Comparison of ENCODE assay signal across 9 mouse cellular contexts in the genomic region with DNA sequence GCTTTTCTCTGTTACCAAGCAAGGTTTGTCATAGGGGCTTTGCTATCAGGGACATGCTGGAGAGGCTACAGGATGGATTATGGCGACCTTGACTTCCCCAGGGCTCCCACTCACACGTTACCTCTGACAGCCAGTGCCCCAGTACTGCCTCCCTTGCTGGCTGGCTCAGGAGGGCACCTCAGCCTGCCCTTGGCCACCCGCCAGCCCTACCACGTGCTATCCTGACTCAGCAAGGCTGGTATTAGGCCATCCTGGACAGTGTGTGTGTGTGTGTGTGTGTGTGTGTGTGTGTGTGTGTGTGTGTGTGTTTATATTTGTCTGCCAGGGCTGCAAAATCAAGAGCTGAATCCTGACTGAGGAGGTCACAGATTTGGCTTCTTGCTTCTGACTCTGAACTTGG. TPM values are rescaled to one million over a fixed set of nuclear protein-coding genes. Genes with fewer than 3 reads are reported as not detected.
DNase-seq lines count a peak whose midpoint lies in the region; ATAC-seq and TF ChIP-seq lines count a peak whose summit lies in the region.
"Had no signal": no experiment of that assay in that cellular context is flagged by ENCODE, and none has a peak within 500 bp of the region (broad histone marks: within the 10 kb centered on the region; RNA-seq: fewer than 3 reads in every experiment).

No protein-coding gene starts in this region.

- intact Hi-C loops in heart, postnatal 36 days (cut with DNase I), result no loop called here

- TF ChIP-seq CTCF in cerebellum, adult 2 months (IDR thresholded peaks at IDR 0.05; ENCODE audit: borderline replicate concordance, insufficient read depth, low read depth, low read length), result no peak

- no peaks in the 10 kb centered on the region for H3K27me3 ChIP-seq in cerebellum, adult 2 months (ENCODE audit: control insufficient read depth, insufficient read depth, low read length)
- no peaks in the 10 kb centered on the region for H3K27me3 ChIP-seq in lung, embryonic 16.5 days (ENCODE audit: control insufficient read depth, insufficient read depth, low read depth, low read length)

- no peak overlapping the region for H3K4me3 ChIP-seq in cerebellum, adult 2 months (replicated peaks; ENCODE audit: insufficient read depth, low read depth, low read length)
- H3K4me3 ChIP-seq in lung, embryonic 16.5 days (ENCODE audit: low read length), result no peak overlapping the region
- H3K4me3 ChIP-seq: layer of hippocampus, adult 2 months had no signal

- DNase-seq in cerebellum, adult 2 months, result peak; percentile 50 to 54
- no peak for DNase-seq in cerebellum, adult 11-12 months
- DNase-seq in adrenal gland, postnatal 10 days, result peak; percentile 98
- DNase-seq in heart, postnatal 36 days, result peak; percentile 70 to 75
- DNase-seq in urinary bladder, adult 2 months (ENCODE audit: low spot score), result peak; percentile 84
- no peak for DNase-seq in left cerebral cortex, adult 18-20 months (ENCODE audit: low spot score in 2 of 2)
- DNase-seq in left cerebral cortex, adult 9 months (ENCODE audit: low spot score in 2 of 2), result no peak

- H3K36me3 ChIP-seq in lung, embryonic 16.5 days (ENCODE audit: control insufficient read depth, insufficient read depth, low read length), result no peaks in the 10 kb centered on the region

- 38% methylated on average over 4 of the region's 4 CpGs for WGBS in cerebellum, adult 2 months
- WGBS in lung, embryonic 16.5 days, result 28% methylated on average over 4 of the region's 4 CpGs

- H3K9me3 ChIP-seq in lung, embryonic 16.5 days (ENCODE audit: control insufficient read depth, low read length), result no peaks in the 10 kb centered on the region

- peak; percentile 82 for ATAC-seq in lung, embryonic 16.5 days (ENCODE audit: low read depth)

- no peak for TF ChIP-seq POLR2A in cerebellum, adult 2 months (IDR thresholded peaks at IDR 0.05; ENCODE audit: borderline replicate concordance, insufficient read depth, low read length)

- H3K4me2 ChIP-seq in lung, embryonic 16.5 days (ENCODE audit: low read depth, low read length), result no peak overlapping the region

- no peak overlapping the region for H3K27ac ChIP-seq in cerebellum, adult 2 months (ENCODE audit: insufficient read depth, low read length)
- H3K27ac ChIP-seq in lung, embryonic 16.5 days (ENCODE audit: low read length), result peak overlapping the region; percentile 8; the same call in 1 of the 2 replicates
- H3K27ac ChIP-seq: layer of hippocampus, adult 2 months had no signal

- peaks cover 15% of the 10 kb centered on the region for H3K4me1 ChIP-seq in cerebellum, adult 2 months (ENCODE audit: control insufficient read depth, insufficient read depth, low read length)
- H3K4me1 ChIP-seq in lung, embryonic 16.5 days (replicated peaks; ENCODE audit: control insufficient read depth, insufficient read depth, low read length), result peaks cover 23% of the 10 kb centered on the region

- H3K9ac ChIP-seq in lung, embryonic 16.5 days (ENCODE audit: low read length), result no peak overlapping the region

RNA-seq across cellular contexts. Expression of gene Gas6, which starts 12.6 kb away (rescaled TPM):
- polyA plus RNA-seq in cerebellum, adult 2 months (2012; rRNA removed), result 141 and 145 TPM in 2 replicates
- 10 to 100 TPM; 98.1 to 99.0 TPM for total RNA-seq in adrenal gland, postnatal 10 days (2021)
- 100 to 1,000 TPM; 117 to 135 TPM for total RNA-seq in heart, postnatal 36 days (2021)
- polyA plus RNA-seq in lung, embryonic 16.5 days (2015; fragmentation: Nextera tagmentation; extraction: Ambion mirVana), result 78.0 and 83.8 TPM in 2 replicates
- 265 and 305 TPM in 2 replicates for polyA plus RNA-seq in urinary bladder, adult 2 months (2012; rRNA removed)
- total RNA-seq in left cerebral cortex, adult 18-20 months (2021), result 100 to 1,000 TPM in 1 of 2 experiments, 10 to 100 TPM in 1; 95.8 to 103 TPM

RNA-seq across cellular contexts. Expression of gene 1700029H14Rik, which starts 55.4 kb away (rescaled TPM):
- 0.18 TPM in 1 of 2 replicates, not detected in the other for polyA plus RNA-seq in cerebellum, adult 2 months (2012; rRNA removed)
- not detected for total RNA-seq in adrenal gland, postnatal 10 days (2021)
- not detected for total RNA-seq in heart, postnatal 36 days (2021)
- not detected in 2 replicates for polyA plus RNA-seq in lung, embryonic 16.5 days (2015; fragmentation: Nextera tagmentation; extraction: Ambion mirVana)
- 0.04 and 0.07 TPM in 2 replicates for polyA plus RNA-seq in urinary bladder, adult 2 months (2012; rRNA removed)
- not detected for total RNA-seq in left cerebral cortex, adult 18-20 months (2021)
- total RNA-seq: layer of hippocampus, adult 2 months had no signal

Comparison
In these comparisons a context has a peak if more than half of its experiments do, and no peak if none do; other contexts are left out.
1. DNase-seq: peak in cerebellum, adult 2 months (2 of 2), adrenal gland, postnatal 10 days (single experiment), heart, postnatal 36 days (2 of 2) and urinary bladder, adult 2 months (single experiment); none in cerebellum, adult 11-12 months (single experiment), left cerebral cortex, adult 18-20 months (0 of 2) and left cerebral cortex, adult 9 months (0 of 2).